Mouse (Mus musculus) liver, embryonic 16.5 days (tissue): ENCODE data around the gene Dtx3. TPM values are rescaled to one million over a fixed set of nuclear protein-coding genes. Genes with fewer than 3 reads are reported as not detected.
"Not testable (repeated sequence)": the region's sequence is repeated elsewhere in the genome, so short reads cannot be mapped to it uniquely, and the experiment has no call there.

ENCODE experiments used
- ATAC-seq: fragments of 200-750 bp; cut with Nextera tagmentation; 2 replicates; pipeline ENCODE4 v1.8.0; 2017; ENCODE audit warnings: low read depth, mild to moderate bottlenecking, moderate number of reproducible peaks, moderate library complexity
- H3K27ac ChIP-seq: fragments of 300-500 bp; sonication (generic); 2 replicates; pipeline ENCODE4 v1.5.1; 2014; ENCODE audit warnings: mild to moderate bottlenecking, low read length
- H3K27me3 ChIP-seq: fragments of 300-500 bp; sonication (generic); 2 replicates; pipeline ENCODE4 v1.6.1; 2014; ENCODE audit warnings: low read depth, low read length, mixed read lengths; ENCODE audit not compliant: control insufficient read depth, insufficient read depth
- H3K36me3 ChIP-seq: fragments of 300-500 bp; sonication (generic); 2 replicates; pipeline ENCODE4 v1.6.1; 2014; ENCODE audit warnings: mild to moderate bottlenecking; ENCODE audit not compliant: control insufficient read depth, insufficient read depth
- H3K4me1 ChIP-seq: fragments of 300-500 bp; sonication (generic); 2 replicates; pipeline ENCODE4 v1.6.1; 2014; ENCODE audit warnings: low read depth, low read length, mixed read lengths; ENCODE audit not compliant: control insufficient read depth
- H3K4me2 ChIP-seq: fragments of 300-500 bp; sonication (generic); 2 replicates; pipeline ENCODE4 v1.6.1; 2014; ENCODE audit warnings: low read depth, low read length, mixed read lengths
- H3K4me3 ChIP-seq: fragments of 300-500 bp; sonication (generic); 2 replicates; pipeline ENCODE4 v1.5.1; 2014; ENCODE audit warnings: low read depth, mild to moderate bottlenecking, low read length
- H3K9ac ChIP-seq: fragments of 300-500 bp; sonication (generic); 2 replicates; pipeline ENCODE4 v1.6.1; 2014; ENCODE audit warnings: low read depth, low read length
- H3K9me3 ChIP-seq: fragments of 300-500 bp; sonication (generic); replicated peaks from 2 replicates; pipeline ENCODE4 v1.6.1; 2016; ENCODE audit warnings: low read length; ENCODE audit not compliant: control insufficient read depth
- WGBS: fragments of 180-500 bp; shearing (Covaris S2); extraction: QIAGEN DNeasy Blood & Tissue Kit; methylation state at CpG from one replicate; pipeline ENCODE4 v1.1.7; 2014; ENCODE audit not compliant: insufficient replicate concordance; 5-methylcytosine and 5-hydroxymethylcytosine counted together
- polyA plus RNA-seq: library from polyadenylated mRNA; unstranded; fragments of >200 nt; fragmentation: Nextera tagmentation; extraction: Ambion mirVana; gene quantifications from 2 replicates; pipeline ENCODE4 v1.2.1, GENCODE M21; 2015

The Dtx3 gene
- polyA plus RNA-seq, 1 experiment from 2014 or later = 14.8 TPM

DNA sequence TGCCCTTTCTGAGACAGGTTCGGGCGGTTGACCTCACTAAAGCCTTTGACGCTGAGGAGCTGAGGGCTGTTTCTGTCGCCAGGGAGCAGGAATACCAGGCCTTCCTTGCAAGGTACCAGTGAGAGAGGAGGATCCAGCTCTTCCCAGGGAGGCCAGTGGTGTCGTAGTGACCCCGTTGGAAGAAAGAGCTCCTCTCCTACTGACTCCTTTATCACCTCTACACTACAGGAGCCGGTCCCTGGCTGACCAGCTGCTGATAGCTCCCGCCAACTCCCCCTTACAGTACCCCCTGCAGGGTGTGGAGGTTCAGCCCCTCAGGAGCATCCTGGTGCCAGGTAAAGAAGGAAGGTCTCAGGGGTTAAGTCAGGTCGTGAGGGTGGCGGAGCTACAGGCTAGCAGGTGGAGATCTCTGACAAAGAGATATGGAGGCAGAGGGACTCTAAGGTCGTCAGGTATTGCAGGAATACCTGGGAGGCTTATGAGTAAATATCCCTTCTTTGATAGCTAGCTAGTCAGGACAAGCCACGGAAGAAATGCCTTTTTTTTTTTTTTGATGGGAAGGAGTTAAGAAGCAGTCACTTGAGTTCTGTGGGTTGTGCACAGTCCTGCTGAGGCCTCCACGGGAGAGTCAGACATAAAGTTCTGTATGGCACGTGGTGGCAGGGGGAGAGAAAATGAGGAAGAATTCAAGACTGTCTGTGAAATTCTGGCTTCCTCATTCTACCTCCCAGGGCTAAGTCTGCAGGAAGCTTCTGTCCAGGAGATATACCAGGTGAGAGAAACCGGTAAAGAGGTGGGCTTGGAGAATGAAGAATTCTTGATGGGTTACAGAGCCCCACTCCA is 28.5 kb downstream of the Dtx3 start:
- peaks cover 44% of the 10 kb centered on the region for H3K4me1 ChIP-seq
- peak overlapping the region; percentile 81 for H3K9ac ChIP-seq
- H3K4me2 ChIP-seq = peak overlapping the region; percentile 98
- H3K4me3 ChIP-seq = peak overlapping the region; percentile 69
- 21% methylated on average over 15 of the region's 15 CpGs for WGBS
- peaks cover 32% of the 10 kb centered on the region for H3K27me3 ChIP-seq
- H3K9me3 ChIP-seq = no peaks in the 10 kb centered on the region
- peak overlapping the region; percentile 87 for H3K27ac ChIP-seq
- H3K36me3 ChIP-seq = peaks cover 4% of the 10 kb centered on the region; the same call in 1 of the 2 replicates
- ATAC-seq = no peak

DNA sequence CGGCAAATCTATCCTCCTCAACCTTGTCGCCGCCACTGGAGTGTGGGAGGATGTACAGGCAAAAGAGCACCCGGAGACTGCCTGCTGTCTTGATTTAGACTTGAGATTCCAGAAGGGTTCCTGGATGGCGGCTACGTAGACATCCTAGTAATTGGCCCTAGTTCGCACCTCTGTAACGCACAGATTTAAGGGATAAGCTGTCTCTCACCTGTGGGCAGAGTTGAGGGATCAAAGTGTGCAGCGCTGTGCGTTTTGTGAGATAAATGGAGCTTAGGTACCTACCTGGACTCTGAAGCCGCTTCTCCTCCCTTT is 29.2 kb downstream of the Dtx3 start:
- H3K9ac ChIP-seq = peak overlapping the region; percentile 81
- peaks cover 32% of the 10 kb centered on the region for H3K27me3 ChIP-seq
- no peaks in the 10 kb centered on the region for H3K9me3 ChIP-seq
- peak overlapping the region; percentile 69 for H3K4me3 ChIP-seq
- H3K4me1 ChIP-seq = peaks cover 44% of the 10 kb centered on the region
- no peak for ATAC-seq
- no peaks in the 10 kb centered on the region for H3K36me3 ChIP-seq
- peak overlapping the region; percentile 98 for H3K4me2 ChIP-seq
- WGBS = 10% methylated on average over 11 of the region's 11 CpGs
- peak overlapping the region; percentile 87 for H3K27ac ChIP-seq

DNA sequence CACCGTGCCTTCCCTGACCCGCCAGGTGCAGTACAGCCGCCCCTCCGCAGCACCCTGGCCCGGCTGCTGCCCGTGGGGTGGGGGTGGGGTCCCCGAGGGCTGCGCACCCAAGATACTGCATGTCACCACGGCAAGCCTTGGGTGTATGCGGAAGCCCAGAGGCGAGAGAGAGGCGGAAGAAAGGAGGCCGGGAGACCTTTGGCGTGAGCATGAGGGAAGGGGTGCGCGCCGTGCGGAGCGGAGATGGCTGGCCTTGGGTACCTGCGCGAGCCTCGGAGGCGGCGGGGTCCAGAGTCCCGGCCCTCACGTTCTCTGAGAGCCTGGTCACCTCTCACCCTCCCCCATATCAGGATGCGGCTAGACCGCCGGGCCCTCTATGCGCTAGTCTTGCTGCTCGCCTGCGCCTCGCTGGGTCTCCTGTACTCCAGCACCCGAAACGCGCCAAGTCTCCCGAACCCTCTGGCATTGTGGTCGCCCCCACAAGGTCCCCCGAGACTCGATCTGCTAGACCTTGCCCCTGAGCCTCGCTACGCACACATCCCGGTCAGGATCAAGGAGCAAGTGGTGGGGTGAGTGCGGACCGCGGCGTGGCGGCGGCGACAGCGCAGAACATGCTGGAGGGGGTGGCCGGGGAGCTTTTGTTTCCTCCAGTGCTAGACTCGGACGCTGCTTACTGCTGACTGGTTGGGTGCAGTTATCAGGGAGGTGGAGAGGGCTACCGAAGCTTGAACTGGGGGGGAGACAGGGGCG is 29.7 kb downstream of the Dtx3 start:
- ATAC-seq = peak; percentile 55
- Histone ChIP-seq H3K9me3 (no peaks in the 10 kb centered on the region), H3K27me3 (peaks cover 32% of the 10 kb centered on the region), H3K36me3 (no peaks in the 10 kb centered on the region), H3K27ac (peak overlapping the region; percentile 87), H3K4me3 (peak overlapping the region; percentile 69), H3K4me1 (peaks cover 40% of the 10 kb centered on the region), H3K4me2 (peak overlapping the region; percentile 98), H3K9ac (peak overlapping the region; percentile 81)
- WGBS = under 1% methylated on average over 56 of the region's 56 CpGs

DNA sequence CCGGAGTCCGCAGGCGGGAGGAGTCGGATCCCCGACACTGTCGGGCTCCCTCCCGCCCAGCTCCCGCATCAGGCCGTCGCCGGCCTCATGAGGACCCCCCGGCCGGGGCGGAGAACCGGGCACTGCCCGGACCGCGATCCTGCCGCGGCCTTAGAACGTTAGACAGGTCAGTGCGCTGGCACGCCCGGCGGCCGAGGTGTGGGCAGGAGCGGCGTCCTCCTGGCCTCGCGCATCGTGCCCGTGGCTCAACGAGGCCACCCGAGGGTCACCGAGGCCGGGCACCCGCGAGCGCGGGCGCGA is 30.2 kb downstream of the Dtx3 start:
- Histone ChIP-seq H3K9me3 (no peaks in the 10 kb centered on the region), H3K9ac (peak overlapping the region; percentile 81), H3K4me1 (peaks cover 35% of the 10 kb centered on the region), H3K4me2 (peak overlapping the region; percentile 98), H3K27me3 (peaks cover 31% of the 10 kb centered on the region), H3K4me3 (peak overlapping the region; percentile 69), H3K36me3 (no peaks in the 10 kb centered on the region), H3K27ac (peak overlapping the region; percentile 87)
- WGBS = under 1% methylated on average over 42 of the region's 42 CpGs
- peak; percentile 16 for ATAC-seq

DNA sequence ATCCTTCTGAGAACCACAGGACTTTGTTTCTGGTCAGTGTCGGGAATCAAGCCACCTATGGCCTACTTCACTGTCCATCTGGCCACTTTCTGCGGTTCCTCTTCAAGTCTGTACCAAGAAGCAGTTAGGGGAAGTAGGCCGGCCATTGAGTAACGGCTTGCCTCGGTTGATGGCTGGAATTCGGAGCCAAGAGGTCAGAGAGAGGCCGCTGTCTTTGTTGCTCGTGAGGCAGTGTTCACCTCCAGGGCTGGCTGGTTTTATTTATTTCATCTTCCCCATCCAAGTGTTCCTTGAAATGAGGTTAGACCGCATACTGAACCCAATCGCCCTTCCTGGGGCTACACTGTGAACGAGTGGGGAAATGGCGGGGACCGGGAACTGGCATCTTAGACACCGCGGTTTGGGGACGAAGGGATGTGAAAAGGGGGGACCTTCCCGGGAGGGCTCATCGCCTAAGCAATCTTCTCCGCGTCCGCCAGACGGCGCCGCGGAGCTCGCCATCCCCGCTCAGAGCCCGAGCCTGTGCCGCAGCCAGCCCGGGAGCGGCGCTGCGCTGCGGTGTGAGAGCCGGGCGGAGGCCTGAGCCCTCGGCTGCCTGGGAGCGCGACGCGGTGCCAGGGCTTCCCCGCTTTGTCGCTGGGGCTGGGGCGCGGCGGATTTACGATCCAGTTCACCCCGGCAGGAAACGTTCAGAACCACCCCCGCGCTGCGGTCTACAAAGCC is 30.7 kb downstream of the Dtx3 start, which contains the start of gene B4galnt1:
Gene B4galnt1, plus strand, starts transcription at position 595 of the 723 bp plus-strand sequence.
- H3K36me3 ChIP-seq = no peaks in the 10 kb centered on the region
- peaks cover 26% of the 10 kb centered on the region for H3K27me3 ChIP-seq
- peaks cover 30% of the 10 kb centered on the region for H3K4me1 ChIP-seq
- 2% methylated on average over 52 of the region's 52 CpGs for WGBS
- H3K4me3 ChIP-seq = peak within 1 kb of the TSS; percentile 69
- no peaks in the 10 kb centered on the region for H3K9me3 ChIP-seq
- peak within 1 kb of the TSS; percentile 98 for H3K4me2 ChIP-seq
- ATAC-seq = peak; percentile 81
- peak within 1 kb of the TSS; percentile 81 for H3K9ac ChIP-seq
- peak within 1 kb of the TSS; percentile 87 for H3K27ac ChIP-seq

DNA sequence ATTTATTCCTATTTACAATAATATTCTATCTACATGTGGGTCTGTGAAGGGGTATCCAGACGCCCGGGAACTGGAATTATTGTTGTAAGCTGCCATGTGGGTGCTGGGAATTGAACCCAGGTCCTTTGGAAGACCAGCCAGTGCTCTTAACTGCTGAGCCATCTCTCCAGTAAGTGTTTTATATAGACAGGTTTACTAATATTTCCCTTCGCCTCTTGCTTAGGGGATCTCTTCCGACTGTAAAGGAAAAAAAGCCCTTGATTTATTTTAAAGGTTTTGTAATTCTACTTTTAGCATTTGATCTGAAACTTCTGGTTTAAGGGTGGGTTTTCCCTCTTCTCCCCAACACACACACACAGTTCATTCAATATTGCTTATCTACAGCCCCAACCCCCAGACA is 31.3 kb downstream of the Dtx3 start:
- H3K9me3 ChIP-seq = no peaks in the 10 kb centered on the region
- no peak for ATAC-seq
- no peak overlapping the region; the same call in 1 of the 2 replicates for H3K9ac ChIP-seq
- peak overlapping the region; percentile 87; the same call in 1 of the 2 replicates for H3K27ac ChIP-seq
- no peaks in the 10 kb centered on the region for H3K36me3 ChIP-seq
- peak overlapping the region; percentile 98 for H3K4me2 ChIP-seq
- H3K4me1 ChIP-seq = peaks cover 27% of the 10 kb centered on the region
- 78% methylated on average over 4 of the region's 4 CpGs for whole genome bisulfite sequencing
- H3K27me3 ChIP-seq = peaks cover 23% of the 10 kb centered on the region
- peak overlapping the region; percentile 69; the same call in 1 of the 2 replicates for H3K4me3 ChIP-seq

DNA sequence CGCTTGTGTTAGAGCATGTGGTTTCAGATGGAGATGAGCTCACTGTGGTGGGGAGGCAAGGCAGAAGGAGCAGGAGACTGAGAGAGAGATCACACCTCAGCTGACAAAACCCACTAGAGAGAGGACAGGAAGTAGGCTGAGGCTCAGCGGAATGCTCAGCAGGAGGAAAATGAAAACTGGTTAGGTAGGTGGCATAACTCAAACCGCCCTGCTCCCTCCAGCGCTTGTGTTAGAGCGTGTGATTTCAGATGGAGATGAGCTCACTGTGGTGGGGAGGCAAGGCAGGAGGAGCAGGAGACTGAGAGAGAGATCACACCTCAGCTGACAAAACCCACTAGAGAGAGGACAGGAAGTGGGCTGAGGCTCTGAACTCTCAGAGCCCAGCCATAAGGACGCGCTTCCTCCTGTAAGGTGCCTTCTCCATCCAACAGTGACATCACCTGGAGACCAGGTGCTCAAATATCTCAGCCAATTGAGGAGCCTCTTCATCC is 32.7 kb downstream of the Dtx3 start:
- H3K9me3 ChIP-seq, H3K36me3 ChIP-seq, H3K27ac ChIP-seq, H3K9ac ChIP-seq, ATAC-seq, H3K4me2 ChIP-seq, H3K4me3 ChIP-seq: not testable (repeated sequence)
- H3K4me1 ChIP-seq = peaks cover 27% of the 10 kb centered on the region
- WGBS = 35% methylated on average over 7 of the region's 7 CpGs
- H3K27me3 ChIP-seq = peaks cover 23% of the 10 kb centered on the region

DNA sequence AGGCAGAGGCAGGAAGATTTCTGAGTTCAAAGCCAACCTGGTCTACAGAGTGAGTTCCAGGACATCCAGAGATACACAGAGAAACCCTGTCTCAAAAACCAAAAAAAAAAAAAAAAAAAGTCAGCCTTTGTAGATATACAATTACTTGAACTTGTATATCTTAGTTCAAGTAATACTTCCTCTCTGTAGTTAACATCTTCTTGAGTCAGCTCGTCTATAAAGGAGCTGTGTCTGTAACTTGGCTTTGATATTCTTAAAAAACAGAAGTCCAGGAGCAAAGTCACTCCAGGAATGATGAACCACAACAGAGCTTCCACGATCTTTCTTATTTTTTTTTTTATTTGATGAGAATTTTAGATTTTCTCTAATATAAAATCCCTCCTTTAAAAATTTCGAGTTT is 34.8 kb downstream of the Dtx3 start:
- WGBS = 45% methylated on average over 3 of the region's 3 CpGs
- no peak for ATAC-seq

More for the DNA sequence above, 34.8 kb downstream of the Dtx3 start:
- Histone ChIP-seq H3K9me3 (no peaks in the 10 kb centered on the region), H3K4me3 (no peak overlapping the region), H3K36me3 (no peaks in the 10 kb centered on the region), H3K4me1 (peaks cover 11% of the 10 kb centered on the region), H3K27me3 (peaks cover 10% of the 10 kb centered on the region), H3K27ac (no peak overlapping the region), H3K9ac (no peak overlapping the region), H3K4me2 (no peak overlapping the region)
